16 mouse cellular contexts compared by ENCODE assay signal in the genomic region with DNA sequence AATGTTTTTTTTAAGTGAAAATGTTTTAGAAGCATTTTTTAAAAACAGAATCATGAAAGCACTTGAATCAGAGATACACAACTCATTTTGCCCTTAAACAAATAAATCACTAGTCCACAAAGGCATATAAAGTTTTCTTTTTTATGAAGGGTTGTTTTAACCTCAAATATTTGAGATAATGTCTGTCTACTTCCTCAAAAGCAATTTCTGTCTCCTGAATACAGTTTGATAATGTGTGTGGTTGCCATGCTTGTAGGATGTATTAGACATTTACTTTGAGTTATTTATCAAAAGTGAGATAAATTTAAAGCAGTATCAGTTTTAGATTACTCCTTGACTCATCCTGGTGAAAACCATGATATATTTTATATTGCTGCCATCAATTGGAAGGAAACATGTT.
"Had no signal": no experiment of that assay in that cellular context is flagged by ENCODE, and none has a peak within 500 bp of the region (broad histone marks: within the 10 kb centered on the region; RNA-seq: fewer than 3 reads in every experiment).

No protein-coding gene starts in this region.

- H3K9ac ChIP-seq: neural tube, embryonic 13.5 days; neural tube, embryonic 15.5 days; stomach, embryonic 15.5 days had no signal

- H3K36me3 ChIP-seq: neural tube, embryonic 13.5 days; neural tube, embryonic 15.5 days; stomach, embryonic 15.5 days had no signal

- H3K27ac ChIP-seq: neural tube, embryonic 13.5 days; neural tube, embryonic 15.5 days; stomach, embryonic 15.5 days; stomach, postnatal 0 days had no signal

- H3K27me3 ChIP-seq: neural tube, embryonic 13.5 days; neural tube, embryonic 15.5 days; stomach, embryonic 15.5 days had no signal

- DNase-seq: retina, postnatal 1 day; right cerebral cortex, adult 18-20 months; right cerebral cortex, postnatal 14 days; right cerebral cortex, postnatal 25 days; right cerebral cortex, postnatal 4 days; spleen, adult 18-20 months; thymus, adult 18-20 months; thymus, adult 2 months; thymus, postnatal 14 days; thymus, postnatal 25 days; thymus, postnatal 36 days; thymus, postnatal 4 days had no signal

- H3K4me3 ChIP-seq: neural tube, embryonic 13.5 days; neural tube, embryonic 15.5 days; stomach, embryonic 15.5 days had no signal

- H3K4me1 ChIP-seq: neural tube, embryonic 13.5 days; neural tube, embryonic 15.5 days; stomach, embryonic 15.5 days had no signal

- H3K9me3 ChIP-seq: neural tube, embryonic 13.5 days; neural tube, embryonic 15.5 days; stomach, embryonic 15.5 days had no signal
